Mouse (Mus musculus) neural tube, embryonic 13.5 days (tissue): ENCODE measurements around the gene Fam149b. TPM values are rescaled to one million over a fixed set of nuclear protein-coding genes. Genes with fewer than 3 reads are reported as not detected.
A peak's percentile ranks its signal among the peaks of the same experiment; 100 is the strongest.
"Not testable (repeated sequence)": the region's sequence is repeated elsewhere in the genome, so short reads cannot be mapped to it uniquely, and the experiment has no call there.

Experiments
- ATAC-seq: fragments of 200-750 bp; cut with Nextera tagmentation; 2 replicates; pipeline ENCODE4 v1.8.0; 2017; ENCODE audit warnings: low read depth, mild to moderate bottlenecking, moderate TSS enrichment, moderate library complexity
- H3K27ac ChIP-seq: fragments of 300-500 bp; sonication (generic); replicated peaks from 2 replicates; pipeline ENCODE4 v1.5.1; 2015; ENCODE audit warnings: moderate library complexity, mild to moderate bottlenecking, inconsistent platforms
- H3K27me3 ChIP-seq: fragments of 300-500 bp; sonication (generic); 2 replicates; pipeline ENCODE4 v1.6.1; 2015; ENCODE audit warnings: mild to moderate bottlenecking, inconsistent platforms
- H3K36me3 ChIP-seq: fragments of 300-500 bp; sonication (generic); 2 replicates; pipeline ENCODE4 v1.6.1; 2015; ENCODE audit warnings: mild to moderate bottlenecking, inconsistent platforms
- H3K4me1 ChIP-seq: fragments of 300-500 bp; sonication (generic); replicated peaks from 2 replicates; pipeline ENCODE4 v1.6.1; 2015; ENCODE audit warnings: inconsistent platforms
- H3K4me2 ChIP-seq: fragments of 300-500 bp; sonication (generic); 2 replicates; pipeline ENCODE4 v1.6.1; 2015; ENCODE audit warnings: inconsistent platforms, mild to moderate bottlenecking, moderate library complexity
- H3K4me3 ChIP-seq: fragments of 300-500 bp; sonication (generic); 2 replicates; pipeline ENCODE4 v1.5.1; 2015; ENCODE audit warnings: mild to moderate bottlenecking, inconsistent platforms
- H3K9ac ChIP-seq: fragments of 300-500 bp; sonication (generic); 2 replicates; pipeline ENCODE4 v1.6.1; 2015; ENCODE audit warnings: moderate library complexity, mild to moderate bottlenecking, inconsistent platforms
- H3K9me3 ChIP-seq: fragments of 300-500 bp; sonication (generic); 2 replicates; pipeline ENCODE4 v1.6.1; 2016; ENCODE audit warnings: inconsistent platforms
- WGBS: fragments of 180-500 bp; shearing (Covaris S2); methylation state at CpG from one replicate; pipeline ENCODE4 v1.1.7; 2015; 5-methylcytosine and 5-hydroxymethylcytosine counted together
- polyA plus RNA-seq: library from polyadenylated mRNA; unstranded; fragments of >200 nt; fragmentation: Nextera tagmentation; extraction: Ambion mirVana; gene quantifications from 2 replicates; pipeline ENCODE4 v1.2.1, GENCODE M21; 2015

Fam149b gene
- polyA plus RNA-seq = 45.4 and 48.2 TPM in 2 replicates

- Histone ChIP-seq H3K27me3 (no peaks in the 10 kb centered on the region), H3K9ac (peak within 1 kb of the TSS; percentile 87), H3K4me2 (peak within 1 kb of the TSS; percentile 82), H3K27ac (peak within 1 kb of the TSS; percentile 94), H3K36me3 (peaks cover 41% of the 10 kb centered on the region), H3K4me1 (peaks cover 30% of the 10 kb centered on the region), H3K9me3 (no peaks in the 10 kb centered on the region), H3K4me3 (peak within 1 kb of the TSS; percentile 74)
- under 1% methylated on average over 42 of the region's 42 CpGs for WGBS
- peak; percentile 98 for ATAC-seq
Measured at GRCm38 (mm10) chr14:20347991-20348541, at the start of gene Fam149b, which contains the start of gene Ecd. TSS of gene Fam149b (plus strand) at chr14:20348162. TSS of gene Ecd (minus strand) at chr14:20348121.

- 79% methylated on average over 2 of the region's 2 CpGs for WGBS
- not testable (repeated sequence) for H3K4me3 ChIP-seq, H3K27me3 ChIP-seq, H3K9ac ChIP-seq, H3K4me1 ChIP-seq, H3K27ac ChIP-seq, H3K4me2 ChIP-seq, H3K9me3 ChIP-seq, ATAC-seq
- peaks cover 29% of the 10 kb centered on the region for H3K36me3 ChIP-seq
Measured at GRCm38 (mm10) chr14:20305085-20305484, 42.9 kb upstream of the Fam149b start.

- H3K9me3 ChIP-seq = no peaks in the 10 kb centered on the region
- H3K9ac ChIP-seq = no peak overlapping the region
- H3K27me3 ChIP-seq = no peaks in the 10 kb centered on the region
- H3K27ac ChIP-seq = no peak overlapping the region
- ATAC-seq = no peak
- no peak overlapping the region for H3K4me2 ChIP-seq
- no peaks in the 10 kb centered on the region for H3K4me1 ChIP-seq
- 90% methylated on average over 1 of the region's 1 CpGs for WGBS
- H3K4me3 ChIP-seq = no peak overlapping the region
- H3K36me3 ChIP-seq = peaks cover 34% of the 10 kb centered on the region
Measured at GRCm38 (mm10) chr14:20315137-20315536, 32.8 kb upstream of the Fam149b start.

GRCm38 (mm10) chr14:20319420-20319819 lies 28.5 kb upstream of the Fam149b start:
- Histone ChIP-seq H3K27me3 (no peaks in the 10 kb centered on the region), H3K27ac (no peak overlapping the region), H3K4me3 (no peak overlapping the region), H3K36me3 (peaks cover 59% of the 10 kb centered on the region), H3K4me2 (no peak overlapping the region), H3K9ac (no peak overlapping the region), H3K4me1 (no peaks in the 10 kb centered on the region), H3K9me3 (no peaks in the 10 kb centered on the region)
- whole genome bisulfite sequencing = 85% methylated on average over 3 of the region's 3 CpGs
- ATAC-seq = no peak

GRCm38 (mm10) chr14:20324196-20324595 lies 23.8 kb upstream of the Fam149b start:
- H3K27me3 ChIP-seq = no peaks in the 10 kb centered on the region
- no peak overlapping the region for H3K4me3 ChIP-seq
- ATAC-seq = no peak
- peaks cover 80% of the 10 kb centered on the region for H3K36me3 ChIP-seq
- whole genome bisulfite sequencing = 93% methylated on average over 9 of the region's 9 CpGs
- no peak overlapping the region for H3K9ac ChIP-seq
- H3K27ac ChIP-seq = no peak overlapping the region
- H3K4me2 ChIP-seq = no peak overlapping the region
- H3K4me1 ChIP-seq = no peaks in the 10 kb centered on the region
- H3K9me3 ChIP-seq = no peaks in the 10 kb centered on the region

- Histone ChIP-seq H3K27ac (no peak overlapping the region), H3K36me3 (peaks cover 84% of the 10 kb centered on the region), H3K4me2 (no peak overlapping the region), H3K9ac (no peak overlapping the region), H3K9me3 (no peaks in the 10 kb centered on the region), H3K4me1 (no peaks in the 10 kb centered on the region), H3K27me3 (no peaks in the 10 kb centered on the region), H3K4me3 (no peak overlapping the region)
- no peak for ATAC-seq
- WGBS = 80% methylated on average over 9 of the region's 9 CpGs
Measured at GRCm38 (mm10) chr14:20328474-20328873, 19.5 kb upstream of the Fam149b start.

GRCm38 (mm10) chr14:20331316-20331715 lies 16.6 kb upstream of the Fam149b start:
- no peak overlapping the region for H3K9ac ChIP-seq
- WGBS = 93% methylated on average over 4 of the region's 4 CpGs
- H3K27me3 ChIP-seq = no peaks in the 10 kb centered on the region
- peaks cover 86% of the 10 kb centered on the region for H3K36me3 ChIP-seq
- H3K4me1 ChIP-seq = no peaks in the 10 kb centered on the region
- H3K4me2 ChIP-seq = no peak overlapping the region
- ATAC-seq = no peak
- H3K27ac ChIP-seq = no peak overlapping the region
- no peaks in the 10 kb centered on the region for H3K9me3 ChIP-seq
- H3K4me3 ChIP-seq = no peak overlapping the region

- WGBS = 95% methylated on average over 5 of the region's 5 CpGs
- Histone ChIP-seq H3K4me2 (no peak overlapping the region), H3K27me3 (no peaks in the 10 kb centered on the region), H3K4me1 (no peaks in the 10 kb centered on the region), H3K9ac (no peak overlapping the region), H3K36me3 (peaks cover 64% of the 10 kb centered on the region), H3K9me3 (no peaks in the 10 kb centered on the region), H3K4me3 (no peak overlapping the region), H3K27ac (no peak overlapping the region)
- no peak for ATAC-seq
Measured at GRCm38 (mm10) chr14:20339415-20339814, 8.5 kb upstream of the Fam149b start.

GRCm38 (mm10) chr14:20340149-20340548 lies 7.8 kb upstream of the Fam149b start:
- Histone ChIP-seq H3K9ac (no peak overlapping the region), H3K27me3 (no peaks in the 10 kb centered on the region), H3K36me3 (peaks cover 65% of the 10 kb centered on the region), H3K27ac (no peak overlapping the region), H3K4me2 (no peak overlapping the region), H3K4me3 (no peak overlapping the region), H3K4me1 (no peaks in the 10 kb centered on the region), H3K9me3 (no peaks in the 10 kb centered on the region)
- WGBS = 84% methylated on average over 8 of the region's 8 CpGs
- no peak for ATAC-seq

- no peak for ATAC-seq
- 82% methylated on average over 7 of the region's 7 CpGs for WGBS
- H3K36me3 ChIP-seq = peaks cover 65% of the 10 kb centered on the region
- no peaks in the 10 kb centered on the region for H3K9me3 ChIP-seq
- no peak overlapping the region for H3K4me2 ChIP-seq
- H3K4me3 ChIP-seq = no peak overlapping the region
- no peak overlapping the region for H3K9ac ChIP-seq
- H3K4me1 ChIP-seq = 0 out of 2 replicates have a peak, but pooled peaks cover 5% of the 10 kb centered on the region
- H3K27ac ChIP-seq = no peak overlapping the region
- H3K27me3 ChIP-seq = no peaks in the 10 kb centered on the region
Measured at GRCm38 (mm10) chr14:20340866-20341265, 7.1 kb upstream of the Fam149b start.

- Histone ChIP-seq H3K9ac (no peak overlapping the region), H3K4me1 (peaks cover 30% of the 10 kb centered on the region), H3K9me3 (no peaks in the 10 kb centered on the region), H3K27ac (no peak overlapping the region), H3K4me2 (no peak overlapping the region), H3K4me3 (no peak overlapping the region), H3K27me3 (no peaks in the 10 kb centered on the region), H3K36me3 (peaks cover 38% of the 10 kb centered on the region)
- no peak for ATAC-seq
- 91% methylated on average over 9 of the region's 9 CpGs for WGBS
Measured at GRCm38 (mm10) chr14:20345885-20346284, 2.1 kb upstream of the Fam149b start.

GRCm38 (mm10) chr14:20347441-20347990 lies 446 bp upstream of the Fam149b start:
- WGBS = 4% methylated on average over 15 of the region's 15 CpGs
- H3K36me3 ChIP-seq = peaks cover 36% of the 10 kb centered on the region
- peak overlapping the region; percentile 82 for H3K4me2 ChIP-seq
- H3K4me3 ChIP-seq = peak overlapping the region; percentile 74
- ATAC-seq = peak; percentile 83
- H3K9me3 ChIP-seq = no peaks in the 10 kb centered on the region
- H3K4me1 ChIP-seq = peaks cover 30% of the 10 kb centered on the region
- H3K27ac ChIP-seq = peak overlapping the region; percentile 94
- peak overlapping the region; percentile 87 for H3K9ac ChIP-seq
- H3K27me3 ChIP-seq = no peaks in the 10 kb centered on the region

- H3K9me3 ChIP-seq = no peaks in the 10 kb centered on the region
- peaks cover 84% of the 10 kb centered on the region for H3K36me3 ChIP-seq
- no peaks in the 10 kb centered on the region for H3K4me1 ChIP-seq
- no peak for ATAC-seq
- no peak overlapping the region for H3K9ac ChIP-seq
- H3K4me3 ChIP-seq = no peak overlapping the region
- H3K27ac ChIP-seq = no peak overlapping the region
- 97% methylated on average over 4 of the region's 4 CpGs for WGBS
- no peaks in the 10 kb centered on the region for H3K27me3 ChIP-seq
- no peak overlapping the region for H3K4me2 ChIP-seq
Measured at GRCm38 (mm10) chr14:20363230-20363629, 15.3 kb downstream of the Fam149b start.
